Mouse (Mus musculus): Measurements from ENCODE around the gene Ifnlr1. TPM values are rescaled to one million over a fixed set of nuclear protein-coding genes. Genes with fewer than 3 reads are reported as not detected.

The Ifnlr1 gene
- total and polyA plus RNA-seq, 3 experiments = 0.04 TPM; not detected in 2

DNA sequence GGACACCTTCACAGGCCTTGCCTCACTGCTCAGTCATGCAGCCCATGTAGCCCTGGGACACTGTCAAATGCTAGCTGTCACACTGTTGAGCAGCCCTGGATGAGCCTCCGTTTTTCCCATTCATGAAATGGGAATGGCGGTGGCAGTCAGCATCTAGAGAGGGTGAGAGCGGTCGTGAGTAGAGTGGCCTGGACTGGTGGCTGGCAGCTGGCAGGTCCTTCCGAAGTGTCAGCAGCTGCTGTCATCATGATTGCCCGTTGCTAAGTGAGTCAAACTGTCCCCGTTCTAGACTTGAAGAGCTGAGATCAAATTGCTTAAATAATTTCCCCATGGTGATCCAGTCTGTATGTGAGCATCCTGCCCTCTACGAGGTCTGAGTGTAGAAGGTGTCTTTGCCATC, 44.9 kb downstream of the Ifnlr1 start:
- no peak for DNase-seq (ENCODE audit: extremely low read depth)
- H3K4me1 ChIP-seq (ENCODE audit: control insufficient read depth in 1 of 2, insufficient read depth in 2 of 2) = no peaks in the 10 kb centered on the region
- H3K27ac ChIP-seq (ENCODE audit: insufficient read depth, low read depth) = no peak overlapping the region
- no peaks in the 10 kb centered on the region for H3K79me2 ChIP-seq (replicated peaks; ENCODE audit: control insufficient read depth, extremely low read depth, insufficient read depth, poor library complexity, severe bottlenecking)
- H3K9ac ChIP-seq (ENCODE audit: insufficient read depth, low read depth) = no peak overlapping the region
- no peak for TF ChIP-seq ZNF384 (IDR thresholded peaks at IDR 0.05; ENCODE audit: low read depth, low read length)
- peaks cover 19% of the 10 kb centered on the region for H3K9me3 ChIP-seq (replicated peaks; ENCODE audit: low read length)
- H3K36me3 ChIP-seq (replicated peaks in 1 of 2; ENCODE audit: control insufficient read depth in 1 of 2, insufficient read depth in 1 of 2, low read length in 1 of 2) = no peaks in the 10 kb centered on the region
- in situ Hi-C loops (cut with MboI; ENCODE audit: low pct_ligation_motif_present, low pct_unique_long_range_greater_than_20kb, low sequenced_read_pairs) = no loop called here
- no peak overlapping the region for H3K4me3 ChIP-seq (replicated peaks in 1 of 3; ENCODE audit: low read depth in 2 of 3, low read length in 2 of 3, poor library complexity in 1 of 3)
- dilution Hi-C loops (cut with MboI; ENCODE audit: extremely low pct_ligation_motif_present, extremely low pct_unique_long_range_greater_than_20kb, low sequenced_read_pairs) = no loop called here
- H3K27me3 ChIP-seq (replicated peaks) = peaks cover 47% of the 10 kb centered on the region
- no peak overlapping the region for H3K4me2 ChIP-seq (ENCODE audit: insufficient read depth, low read depth, poor library complexity, severe bottlenecking)

DNA sequence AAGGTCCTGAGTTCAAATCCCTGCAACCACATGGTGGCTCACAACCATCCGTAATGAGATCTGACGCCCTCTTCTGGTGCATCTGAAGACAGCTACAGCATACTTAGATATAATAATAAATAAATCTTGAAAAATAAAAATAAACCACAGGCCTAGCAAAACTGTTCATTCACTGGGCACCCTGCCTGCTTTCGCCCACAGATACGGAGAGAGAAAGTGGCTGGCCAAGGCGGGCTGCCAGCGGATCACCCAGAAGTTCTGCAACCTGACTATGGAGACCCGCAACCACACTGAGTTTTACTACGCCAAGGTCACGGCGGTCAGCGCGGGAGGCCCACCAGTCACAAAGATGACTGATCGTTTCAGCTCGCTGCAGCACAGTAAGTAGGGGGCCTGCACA, 47.8 kb downstream of the Ifnlr1 start:
- H3K4me1 ChIP-seq (ENCODE audit: control insufficient read depth in 1 of 2, insufficient read depth in 2 of 2) = peaks cover 4 to 17% of the 10 kb centered on the region in 2 experiments
- H3K27ac ChIP-seq (ENCODE audit: insufficient read depth, low read depth) = no peak overlapping the region
- H3K27me3 ChIP-seq (replicated peaks) = peaks cover 23% of the 10 kb centered on the region
- dilution Hi-C loops (cut with MboI; ENCODE audit: extremely low pct_ligation_motif_present, extremely low pct_unique_long_range_greater_than_20kb, low sequenced_read_pairs) (no loop called here), in situ Hi-C loops (cut with MboI; ENCODE audit: low pct_ligation_motif_present, low pct_unique_long_range_greater_than_20kb, low sequenced_read_pairs) (no loop called here)
- no peaks in the 10 kb centered on the region for H3K36me3 ChIP-seq (replicated peaks in 1 of 2; ENCODE audit: control insufficient read depth in 1 of 2, insufficient read depth in 1 of 2, low read length in 1 of 2)
- no peaks in the 10 kb centered on the region for H3K79me2 ChIP-seq (replicated peaks; ENCODE audit: control insufficient read depth, extremely low read depth, insufficient read depth, poor library complexity, severe bottlenecking)
- TF ChIP-seq MYC (IDR thresholded peaks at IDR 0.05; ENCODE audit: low read depth, low read length) = no peak
- TF ChIP-seq CTCF (conservative IDR thresholded peaks at IDR 0.05 in 1 of 2, IDR thresholded peaks at IDR 0.05 in 1 of 2; ENCODE audit: low read depth in 2 of 2, low read length in 2 of 2) = no peak
- no peak for TF ChIP-seq ZC3H11A (IDR thresholded peaks at IDR 0.05; ENCODE audit: low read depth, low read length)
- no peak for TF ChIP-seq HCFC1 (IDR thresholded peaks at IDR 0.05; ENCODE audit: low read depth, low read length)
- TF ChIP-seq MAX (IDR thresholded peaks at IDR 0.05; ENCODE audit: low read length) = no peak
- TF ChIP-seq PAX5 (IDR thresholded peaks at IDR 0.05; ENCODE audit: low read length) = no peak
- no peak for TF ChIP-seq BHLHE40 (IDR thresholded peaks at IDR 0.05; ENCODE audit: low read depth, low read length)
- TF ChIP-seq RAD21 (IDR thresholded peaks at IDR 0.05; ENCODE audit: low read depth, low read length) = no peak
- TF ChIP-seq EP300 (IDR thresholded peaks at IDR 0.05; ENCODE audit: low read length) = no peak
- TF ChIP-seq UBTF (IDR thresholded peaks at IDR 0.05; ENCODE audit: low read depth, low read length) = no peak
- no peak for TF ChIP-seq GABPA (IDR thresholded peaks at IDR 0.05; ENCODE audit: insufficient replicate concordance, low read depth, low read length)
- H3K4me3 ChIP-seq (replicated peaks in 1 of 3; ENCODE audit: low read depth in 2 of 3, low read length in 2 of 3, poor library complexity in 1 of 3) = no peak overlapping the region
- peaks cover 19% of the 10 kb centered on the region for H3K9me3 ChIP-seq (replicated peaks; ENCODE audit: low read length)
- H3K9ac ChIP-seq (ENCODE audit: insufficient read depth, low read depth) = no peak overlapping the region
- no peak overlapping the region for H3K4me2 ChIP-seq (ENCODE audit: insufficient read depth, low read depth, poor library complexity, severe bottlenecking)
- no peak for DNase-seq (ENCODE audit: extremely low read depth)

DNA sequence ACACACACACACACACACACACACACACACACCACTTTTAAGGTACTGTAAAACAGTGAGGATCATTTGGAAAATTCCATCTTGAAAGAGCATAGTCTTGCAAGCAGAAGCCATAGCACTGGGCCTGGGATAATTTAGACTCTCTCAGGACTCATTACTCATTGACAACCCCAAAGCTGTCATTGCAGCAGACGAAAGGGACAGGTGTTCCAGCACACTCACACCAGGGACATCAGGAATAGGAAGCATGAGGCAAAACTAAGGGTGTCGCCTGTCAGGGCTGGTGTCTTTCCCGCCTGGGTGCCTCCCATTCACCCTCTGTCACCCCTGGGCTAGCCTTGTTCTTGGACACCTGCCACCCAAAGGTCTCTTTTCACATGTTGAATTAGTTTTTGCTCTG, 50.8 kb downstream of the Ifnlr1 start:
- Histone ChIP-seq H3K79me2 (replicated peaks; ENCODE audit: control insufficient read depth, extremely low read depth, insufficient read depth, poor library complexity, severe bottlenecking) (no peaks in the 10 kb centered on the region), H3K27me3 (replicated peaks) (no peaks in the 10 kb centered on the region), H3K36me3 (replicated peaks in 1 of 2; ENCODE audit: control insufficient read depth in 1 of 2, insufficient read depth in 1 of 2, low read length in 1 of 2) (no peaks in the 10 kb centered on the region), H3K4me1 (ENCODE audit: control insufficient read depth in 1 of 2, insufficient read depth in 2 of 2) (peaks cover 8 to 25% of the 10 kb centered on the region in 2 experiments), H3K4me2 (ENCODE audit: insufficient read depth, low read depth, poor library complexity, severe bottlenecking) (no peak overlapping the region), H3K9ac (ENCODE audit: insufficient read depth, low read depth) (no peak overlapping the region), H3K9me3 (replicated peaks; ENCODE audit: low read length) (peaks cover 19% of the 10 kb centered on the region), H3K4me3 (replicated peaks in 1 of 3; ENCODE audit: low read depth in 2 of 3, low read length in 2 of 3, poor library complexity in 1 of 3) (no peak overlapping the region), H3K27ac (ENCODE audit: insufficient read depth, low read depth) (no peak overlapping the region)
- dilution Hi-C loops (cut with MboI; ENCODE audit: extremely low pct_ligation_motif_present, extremely low pct_unique_long_range_greater_than_20kb, low sequenced_read_pairs) (no loop called here), in situ Hi-C loops (cut with MboI; ENCODE audit: low pct_ligation_motif_present, low pct_unique_long_range_greater_than_20kb, low sequenced_read_pairs) (no loop called here)
- TF ChIP-seq JUN (IDR thresholded peaks at IDR 0.05; ENCODE audit: insufficient read depth, low read depth, low read length) (no peak), POLR2A (IDR thresholded peaks at IDR 0.05; ENCODE audit: low read depth, low read length) (no peak), NRF1 (IDR thresholded peaks at IDR 0.05; ENCODE audit: low read depth, low read length) (no peak)
- no peak for DNase-seq (ENCODE audit: extremely low read depth)

Measured in CH12.LX (cell line).